Comparison of ENCODE assay signal across 21 mouse cellular contexts in the genomic region with DNA sequence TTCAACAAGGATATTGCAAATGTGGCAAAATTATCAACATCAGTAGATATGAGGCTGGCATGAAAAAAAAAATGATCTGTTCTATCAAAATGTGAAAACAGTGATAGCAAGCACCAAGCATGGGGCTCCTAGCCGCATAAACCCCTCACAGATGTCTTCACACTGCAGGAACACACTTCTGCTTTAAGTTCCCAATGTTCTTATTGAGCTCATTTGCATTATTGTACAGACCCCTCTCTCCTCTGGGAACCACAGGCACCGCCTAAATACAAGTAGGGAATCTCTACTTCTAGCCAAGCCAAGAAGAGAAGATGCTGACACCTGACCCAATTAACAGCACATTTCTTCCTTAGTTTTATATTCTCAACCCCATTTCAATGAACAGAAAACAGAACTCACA.
DNase-seq lines count a peak whose midpoint lies in the region; ATAC-seq and TF ChIP-seq lines count a peak whose summit lies in the region.
"Had no signal": no experiment of that assay in that cellular context is flagged by ENCODE, and none has a peak within 500 bp of the region (broad histone marks: within the 10 kb centered on the region; RNA-seq: fewer than 3 reads in every experiment).

No protein-coding gene starts in this region.

- no peak for ATAC-seq in forebrain, embryonic 15.5 days (replicated peaks)
- ATAC-seq in forebrain, embryonic 12.5 days (ENCODE audit: low FRiP score): no peak
- ATAC-seq: Patski had no signal

- no peak overlapping the region for H3K9ac ChIP-seq in forebrain, embryonic 15.5 days (replicated peaks)
- no peak overlapping the region for H3K9ac ChIP-seq in forebrain, embryonic 12.5 days
- H3K9ac ChIP-seq: embryonic facial prominence, embryonic 12.5 days; embryonic facial prominence, embryonic 15.5 days; hindbrain, embryonic 12.5 days; hindbrain, embryonic 15.5 days had no signal

- no peaks in the 10 kb centered on the region for H3K27me3 ChIP-seq in forebrain, embryonic 15.5 days
- 0 out of 2 replicates have a peak, but pooled peaks cover 3% of the 10 kb centered on the region for H3K27me3 ChIP-seq in forebrain, embryonic 12.5 days
- H3K27me3 ChIP-seq: embryonic facial prominence, embryonic 12.5 days; embryonic facial prominence, embryonic 15.5 days; hindbrain, embryonic 12.5 days; hindbrain, embryonic 15.5 days had no signal

- TF ChIP-seq CTCF in layer of hippocampus, adult 2 months (conservative IDR thresholded peaks at IDR 0.05): no peak
- no peak for TF ChIP-seq CTCF in brain, embryonic 14.5 days (IDR thresholded peaks at IDR 0.05; ENCODE audit: borderline replicate concordance, extremely low read depth, insufficient read depth, insufficient read length)

- no peaks in the 10 kb centered on the region for H3K9me3 ChIP-seq in forebrain, embryonic 15.5 days
- H3K9me3 ChIP-seq in forebrain, embryonic 12.5 days: no peaks in the 10 kb centered on the region
- H3K9me3 ChIP-seq: embryonic facial prominence, embryonic 12.5 days; embryonic facial prominence, embryonic 15.5 days; G1E; hindbrain, embryonic 12.5 days; hindbrain, embryonic 15.5 days had no signal

- DNase-seq in layer of hippocampus, adult 2 months (ENCODE audit: low spot score in 2 of 2): no peak
- no peak for DNase-seq in layer of hippocampus, postnatal 10 days (ENCODE audit: low spot score in 2 of 2)
- peak; percentile 46 for DNase-seq in ES-CJ7 (ENCODE audit: low read depth, low spot score)
- DNase-seq in brain, embryonic 14.5 days (ENCODE audit: low read depth): peak; percentile 56
- DNase-seq in retina, embryonic 14.5 days (ENCODE audit: low spot score): no peak
- DNase-seq: adrenal gland, adult 2 months; adrenal gland, postnatal 14 days; cerebellum, adult 18-20 months; cerebellum, adult 9-10 months; cerebellum, postnatal 25 days; gastrocnemius, adult 2 months; gastrocnemius, postnatal 14 days; heart, adult 11 months had no signal

- 0 out of 2 replicates have a peak overlapping the region, but pooled peaks have one; percentile 43 for H3K27ac ChIP-seq in forebrain, embryonic 15.5 days (replicated peaks)
- H3K27ac ChIP-seq in forebrain, embryonic 12.5 days: no peak overlapping the region
- peak overlapping the region; percentile 84 for H3K27ac ChIP-seq in layer of hippocampus, adult 2 months
- H3K27ac ChIP-seq: embryonic facial prominence, embryonic 12.5 days; embryonic facial prominence, embryonic 15.5 days; gastrocnemius, adult 2 months; hindbrain, embryonic 12.5 days; hindbrain, embryonic 15.5 days had no signal

- no peaks in the 10 kb centered on the region for H3K36me3 ChIP-seq in forebrain, embryonic 15.5 days
- no peaks in the 10 kb centered on the region for H3K36me3 ChIP-seq in forebrain, embryonic 12.5 days (replicated peaks)
- H3K36me3 ChIP-seq: embryonic facial prominence, embryonic 12.5 days; embryonic facial prominence, embryonic 15.5 days; G1E; hindbrain, embryonic 12.5 days; hindbrain, embryonic 15.5 days had no signal

- no peak for TF ChIP-seq POLR2A in brain, embryonic 14.5 days (IDR thresholded peaks at IDR 0.05; ENCODE audit: borderline replicate concordance, extremely low read depth, insufficient read depth, insufficient read length, poor library complexity, severe bottlenecking)

- 19% methylated on average over 2 of the region's 2 CpGs for WGBS in forebrain, embryonic 15.5 days
- WGBS in forebrain, embryonic 12.5 days: 11% methylated on average over 2 of the region's 2 CpGs

- peaks cover 35% of the 10 kb centered on the region for H3K4me1 ChIP-seq in forebrain, embryonic 15.5 days
- peaks cover 26% of the 10 kb centered on the region for H3K4me1 ChIP-seq in forebrain, embryonic 12.5 days
- H3K4me1 ChIP-seq: embryonic facial prominence, embryonic 12.5 days; embryonic facial prominence, embryonic 15.5 days had no signal

- H3K4me2 ChIP-seq in forebrain, embryonic 15.5 days (replicated peaks): no peak overlapping the region
- H3K4me2 ChIP-seq in forebrain, embryonic 12.5 days: no peak overlapping the region
- H3K4me2 ChIP-seq: embryonic facial prominence, embryonic 12.5 days; embryonic facial prominence, embryonic 15.5 days had no signal

- no peak overlapping the region for H3K4me3 ChIP-seq in forebrain, embryonic 15.5 days
- H3K4me3 ChIP-seq in forebrain, embryonic 12.5 days (replicated peaks): no peak overlapping the region
- H3K4me3 ChIP-seq in layer of hippocampus, adult 2 months: no peak overlapping the region
- H3K4me3 ChIP-seq: embryonic facial prominence, embryonic 12.5 days; embryonic facial prominence, embryonic 15.5 days; gastrocnemius, adult 2 months; hindbrain, embryonic 12.5 days; hindbrain, embryonic 15.5 days had no signal

Comparison
In these comparisons a context has a peak if more than half of its experiments do, and no peak if none do; other contexts are left out.
1. DNase-seq: peak in ES-CJ7 (single experiment) and brain, embryonic 14.5 days (single experiment); none in layer of hippocampus, adult 2 months (0 of 2), layer of hippocampus, postnatal 10 days (0 of 2) and retina, embryonic 14.5 days (single experiment).